Mouse (Mus musculus) lung, adult 2 months (tissue): ENCODE results near the gene H2-Eb1.

Source experiments
- CTCF ChIP-seq: fragments of 200-500 bp; IDR thresholded peaks from 2 replicates; pipeline ENCODE4 v1.5.1; 2011; ENCODE audit warnings: mild to moderate bottlenecking, low read length, control low read depth; ENCODE audit not compliant: insufficient read depth
- POLR2A ChIP-seq: fragments of 200-500 bp; IDR thresholded peaks from 2 replicates; pipeline ENCODE4 v1.6.1; 2011; ENCODE audit warnings: low read depth, mild to moderate bottlenecking, control low read depth, low read length, borderline replicate concordance; ENCODE audit errors: extremely low read depth

DNA sequence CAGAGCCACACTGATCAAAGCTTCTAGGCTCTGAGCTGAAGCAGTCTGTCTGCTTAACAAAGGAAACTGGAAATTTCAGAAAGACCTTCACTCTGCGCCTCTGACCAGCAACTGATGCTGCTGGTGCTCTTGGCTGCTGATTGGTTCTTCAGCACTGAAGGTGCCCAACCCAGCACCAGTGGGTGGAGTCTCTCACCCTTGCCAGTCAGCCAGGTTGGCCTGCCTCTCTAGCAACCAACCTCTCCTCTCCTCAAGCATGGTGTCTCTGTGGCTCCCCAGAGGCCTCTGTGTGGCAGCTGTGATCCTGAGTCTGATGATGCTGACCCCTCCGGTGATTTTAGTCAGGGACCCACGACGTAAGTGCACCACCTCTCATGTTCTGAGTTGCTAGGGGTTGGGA lies 19.8 kb downstream of the H2-Eb1 start, which contains the start of gene H2-Eb2:
- no peak for TF ChIP-seq CTCF
- no peak for TF ChIP-seq POLR2A
